In the genomic region with DNA sequence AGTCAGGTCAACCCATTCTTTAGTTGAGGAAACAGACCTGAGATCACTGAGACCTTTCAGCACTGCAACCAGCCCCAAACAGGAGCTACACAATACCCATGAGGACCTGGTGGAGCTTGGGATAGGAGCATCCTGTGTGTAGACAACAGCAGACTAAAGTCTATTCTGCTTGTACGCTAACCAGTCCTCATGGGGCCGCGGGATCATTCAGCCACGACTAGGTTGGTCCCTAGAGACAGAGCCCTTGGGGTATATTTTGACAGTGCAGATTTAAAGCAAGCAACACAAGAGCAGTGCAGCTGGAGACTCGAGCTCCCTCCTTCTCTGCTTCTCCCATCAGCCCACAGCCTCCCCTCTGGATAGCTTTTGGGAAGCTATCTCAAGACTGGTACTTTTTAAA, we compare ENCODE assay signal across 17 mouse cellular contexts. TPM values are rescaled to one million over a fixed set of nuclear protein-coding genes. Genes with fewer than 3 reads are reported as not detected.
"Had no signal": no experiment of that assay in that cellular context is flagged by ENCODE, and none has a peak within 500 bp of the region (broad histone marks: within the 10 kb centered on the region; RNA-seq: fewer than 3 reads in every experiment).

No protein-coding gene starts in this region.

- DNase-seq: kidney, adult 11 months; kidney, adult 9 months; kidney, postnatal 4 days; left cerebral cortex, postnatal 4 days; lung, postnatal 4 days; midbrain, embryonic 14.5 days; retina, postnatal 1 day; thymus, postnatal 4 days had no signal

- H3K27me3 ChIP-seq: limb, embryonic 13.5 days; liver, embryonic 15.5 days; lung, embryonic 15.5 days; neural tube, embryonic 12.5 days had no signal

- H3K4me1 ChIP-seq: limb, embryonic 13.5 days; liver, embryonic 15.5 days; lung, embryonic 15.5 days; neural tube, embryonic 12.5 days had no signal

- H3K27ac ChIP-seq: kidney, postnatal 0 days; layer of hippocampus, adult 2 months; limb, embryonic 13.5 days; liver, embryonic 15.5 days; lung, embryonic 15.5 days; midbrain, embryonic 10.5 days; neural tube, embryonic 12.5 days had no signal

- H3K4me3 ChIP-seq: layer of hippocampus, adult 2 months; limb, embryonic 13.5 days; liver, embryonic 15.5 days; lung, embryonic 15.5 days; midbrain, embryonic 10.5 days; neural tube, embryonic 12.5 days had no signal

- H3K36me3 ChIP-seq: limb, embryonic 13.5 days; liver, embryonic 15.5 days; lung, embryonic 15.5 days; midbrain, embryonic 10.5 days; neural tube, embryonic 12.5 days had no signal

RNA-seq across cellular contexts. Expression of gene Ankrd34c, which starts 51.7 kb away (rescaled TPM):
- polyA plus RNA-seq: kidney, postnatal 0 days; limb, embryonic 13.5 days; liver, adult 2 months; liver, embryonic 15.5 days; lung, embryonic 15.5 days; midbrain, embryonic 10.5 days; neural tube, embryonic 12.5 days; stomach, embryonic 16.5 days had no signal
